Mouse (Mus musculus) heart, embryonic 15.5 days (tissue): ENCODE data around the gene Polh. TPM values are rescaled to one million over a fixed set of nuclear protein-coding genes. Genes with fewer than 3 reads are reported as not detected.

Experiments
- ATAC-seq: fragments of 200-750 bp; cut with Nextera tagmentation; replicated peaks from 2 replicates; pipeline ENCODE4 v1.8.0; 2017; ENCODE audit warnings: low read depth, moderate TSS enrichment; ENCODE audit not compliant: insufficient number of reproducible peaks, insufficient read depth, low FRiP score
- H3K27ac ChIP-seq: fragments of 300-500 bp; sonication (generic); 2 replicates; pipeline ENCODE4 v1.5.1; 2015; ENCODE audit warnings: mild to moderate bottlenecking, inconsistent platforms
- H3K27me3 ChIP-seq: fragments of 300-500 bp; sonication (generic); 2 replicates; pipeline ENCODE4 v1.6.1; 2015; ENCODE audit warnings: inconsistent platforms
- H3K36me3 ChIP-seq: fragments of 300-500 bp; sonication (generic); 2 replicates; pipeline ENCODE4 v1.6.1; 2015; ENCODE audit warnings: mild to moderate bottlenecking, inconsistent platforms
- H3K4me1 ChIP-seq: fragments of 300-500 bp; sonication (generic); replicated peaks from 2 replicates; pipeline ENCODE4 v1.6.1; 2015; ENCODE audit warnings: inconsistent platforms
- H3K4me2 ChIP-seq: fragments of 300-500 bp; sonication (generic); 2 replicates; pipeline ENCODE4 v1.6.1; 2015; ENCODE audit warnings: inconsistent platforms, mild to moderate bottlenecking, moderate library complexity
- H3K4me3 ChIP-seq: fragments of 300-500 bp; sonication (generic); 2 replicates; pipeline ENCODE4 v1.5.1; 2015; ENCODE audit warnings: mild to moderate bottlenecking, inconsistent platforms
- H3K9ac ChIP-seq: fragments of 300-500 bp; sonication (generic); 2 replicates; pipeline ENCODE4 v1.6.1; 2015; ENCODE audit warnings: mild to moderate bottlenecking, inconsistent platforms
- H3K9me3 ChIP-seq: fragments of 300-500 bp; sonication (generic); replicated peaks from 2 replicates; pipeline ENCODE4 v1.6.1; 2016; ENCODE audit warnings: inconsistent platforms
- WGBS: fragments of 180-500 bp; shearing (Covaris S2); methylation state at CpG from one replicate; pipeline ENCODE4 v1.1.7; 2015; ENCODE audit warnings: mixed read lengths; 5-methylcytosine and 5-hydroxymethylcytosine counted together
- polyA plus RNA-seq: library from polyadenylated mRNA; unstranded; fragments of >200 nt; fragmentation: Nextera tagmentation; extraction: Ambion mirVana; gene quantifications from 2 replicates; pipeline ENCODE4 v1.2.1, GENCODE M21; 2015

The Polh gene
- polyA plus RNA-seq: 11.7 and 12.7 TPM in 2 replicates

DNA sequence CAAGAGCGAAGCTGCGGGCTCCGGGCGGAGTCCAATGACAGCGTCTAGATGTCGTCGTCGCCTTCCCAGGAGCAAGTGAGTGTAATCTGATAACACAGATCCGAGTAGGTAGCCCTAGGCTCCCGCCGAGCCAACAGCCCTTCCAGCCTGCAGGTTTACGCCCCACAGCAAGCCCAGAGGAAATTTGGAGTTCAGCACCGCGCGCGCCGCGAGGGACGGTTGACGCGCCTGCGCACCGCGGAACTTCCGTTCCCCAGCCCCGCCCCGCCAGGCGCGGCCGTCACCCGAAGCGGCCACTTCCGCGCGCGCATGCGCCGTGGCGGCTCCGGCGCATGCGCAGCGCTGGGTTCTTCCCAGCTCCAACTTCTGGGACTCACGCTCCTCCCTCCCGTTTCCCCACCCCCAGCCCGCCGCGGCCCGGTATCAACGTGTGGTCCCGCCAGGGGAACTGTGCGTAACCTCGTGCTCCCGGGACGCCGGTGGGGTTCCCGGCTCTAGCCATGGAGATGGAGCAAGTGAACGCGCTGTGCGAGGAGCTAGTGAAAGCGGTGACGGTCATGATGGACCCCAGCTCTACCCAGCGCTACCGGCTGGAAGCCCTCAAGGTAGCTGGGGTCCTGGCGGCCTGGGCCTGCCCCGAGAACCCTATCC, at the start of gene Polh, which contains the start of gene Xpo5:
TSS of gene Polh (minus strand) at position 225 of the 651 bp plus-strand sequence.
TSS of gene Xpo5 (plus strand) at position 362 of the 651 bp plus-strand sequence.
- no peaks in the 10 kb centered on the region for H3K9me3 ChIP-seq
- H3K27me3 ChIP-seq: no peaks in the 10 kb centered on the region
- peak; percentile 95 for ATAC-seq
- peaks cover 29% of the 10 kb centered on the region for H3K36me3 ChIP-seq
- under 1% methylated on average over 66 of the region's 66 CpGs for WGBS
- H3K9ac ChIP-seq: peak within 1 kb of the TSS; percentile 74
- H3K4me3 ChIP-seq: peak within 1 kb of the TSS; percentile 72
- H3K4me2 ChIP-seq: peak within 1 kb of the TSS; percentile 74
- H3K27ac ChIP-seq: peak within 1 kb of the TSS; percentile 89
- peaks cover 29% of the 10 kb centered on the region for H3K4me1 ChIP-seq

- Histone ChIP-seq H3K36me3 (peaks cover 28% of the 10 kb centered on the region), H3K4me3 (no peak overlapping the region)
- ATAC-seq: no peak
These were observed 48.7 kb upstream of the Polh start for GRCm38 (mm10) chr17:46251174-46251573.

GRCm38 (mm10) chr17:46248189-46248522, 45.7 kb upstream of the Polh start:
- no peaks in the 10 kb centered on the region for H3K27me3 ChIP-seq
- H3K9me3 ChIP-seq: no peaks in the 10 kb centered on the region
- peak overlapping the region; percentile 78 for H3K27ac ChIP-seq
- H3K4me3 ChIP-seq: peak overlapping the region; percentile 79
- ATAC-seq: peak; percentile 32
- peak overlapping the region; percentile 90 for H3K9ac ChIP-seq
- under 1% methylated on average over 37 of the region's 37 CpGs for WGBS
- peak overlapping the region; percentile 84 for H3K4me2 ChIP-seq
- peaks cover 26% of the 10 kb centered on the region for H3K4me1 ChIP-seq
- H3K36me3 ChIP-seq: peaks cover 58% of the 10 kb centered on the region

More at GRCm38 (mm10) chr17:46251174-46251573, 48.7 kb upstream of the Polh start:
- WGBS: 76% methylated on average over 7 of the region's 7 CpGs
- H3K27me3 ChIP-seq: peaks cover 18% of the 10 kb centered on the region
- H3K4me1 ChIP-seq: peaks cover 37% of the 10 kb centered on the region
- H3K9ac ChIP-seq: no peak overlapping the region
- H3K27ac ChIP-seq: no peak overlapping the region
- no peaks in the 10 kb centered on the region for H3K9me3 ChIP-seq
- no peak overlapping the region for H3K4me2 ChIP-seq

DNA sequence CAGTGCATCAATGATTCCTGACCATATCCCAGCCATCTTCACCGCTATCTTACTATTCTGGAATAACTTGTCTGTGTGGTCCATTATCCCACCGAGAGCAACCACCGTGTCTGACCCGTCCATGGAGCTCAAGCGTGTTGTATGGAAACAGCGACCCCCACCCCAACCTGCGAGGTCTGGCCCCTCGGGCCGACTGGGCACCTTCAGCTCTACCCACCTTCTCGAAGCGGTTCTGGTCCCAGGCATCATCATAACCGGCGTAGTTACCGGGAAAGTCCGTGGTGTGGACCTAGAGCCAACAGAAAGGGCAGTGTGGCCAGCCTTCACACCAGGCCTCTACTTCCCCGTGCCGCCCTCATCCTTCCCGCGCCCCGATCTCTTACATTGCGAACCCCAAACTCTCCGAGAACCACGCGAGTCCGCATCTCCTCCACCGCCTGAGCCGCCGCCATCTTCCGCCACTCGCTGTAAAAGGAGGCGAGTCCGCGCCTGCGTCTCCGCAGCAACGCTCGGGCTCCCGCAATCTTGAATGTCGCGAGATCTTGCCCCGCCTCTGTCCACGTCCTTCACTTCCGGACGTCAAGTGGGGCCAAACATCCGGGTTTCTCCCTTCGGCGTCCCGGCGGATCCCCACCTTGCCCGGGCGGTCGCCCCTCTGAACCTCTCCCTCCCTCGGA, 45.2 kb upstream of the Polh start, which contains the start of the genes Polr1c and Yipf3:
TSS of gene Polr1c (minus strand) at position 543 of the 677 bp plus-strand sequence.
TSS of gene Yipf3 (plus strand) at position 569 of the 677 bp plus-strand sequence.
- peak within 1 kb of the TSS; percentile 78 for H3K27ac ChIP-seq
- H3K4me2 ChIP-seq: peak within 1 kb of the TSS; percentile 84
- H3K27me3 ChIP-seq: no peaks in the 10 kb centered on the region
- ATAC-seq: peak; percentile 89
- peaks cover 63% of the 10 kb centered on the region for H3K36me3 ChIP-seq
- H3K4me3 ChIP-seq: peak within 1 kb of the TSS; percentile 79
- under 1% methylated on average over 53 of the region's 53 CpGs for WGBS
- peak within 1 kb of the TSS; percentile 90 for H3K9ac ChIP-seq
- peaks cover 25% of the 10 kb centered on the region for H3K4me1 ChIP-seq
- H3K9me3 ChIP-seq: no peaks in the 10 kb centered on the region

GRCm38 (mm10) chr17:46244579-46244978, 42.1 kb upstream of the Polh start:
- Histone ChIP-seq H3K27ac (no peak overlapping the region), H3K4me3 (no peak overlapping the region), H3K27me3 (no peaks in the 10 kb centered on the region), H3K9ac (no peak overlapping the region), H3K4me1 (peaks cover 24% of the 10 kb centered on the region), H3K36me3 (peaks cover 61% of the 10 kb centered on the region), H3K4me2 (no peak overlapping the region), H3K9me3 (no peaks in the 10 kb centered on the region)
- ATAC-seq: no peak
- WGBS: 76% methylated on average over 10 of the region's 10 CpGs

GRCm38 (mm10) chr17:46243624-46244023, 41.2 kb upstream of the Polh start:
- H3K4me3 ChIP-seq: no peak overlapping the region
- H3K36me3 ChIP-seq: peaks cover 64% of the 10 kb centered on the region
- no peak overlapping the region for H3K4me2 ChIP-seq
- no peak overlapping the region for H3K9ac ChIP-seq
- 81% methylated on average over 2 of the region's 2 CpGs for WGBS
- H3K27me3 ChIP-seq: no peaks in the 10 kb centered on the region
- no peaks in the 10 kb centered on the region for H3K9me3 ChIP-seq
- no peak overlapping the region for H3K27ac ChIP-seq
- no peak for ATAC-seq
- H3K4me1 ChIP-seq: peaks cover 23% of the 10 kb centered on the region

GRCm38 (mm10) chr17:46242993-46243392, 40.5 kb upstream of the Polh start:
- peaks cover 64% of the 10 kb centered on the region for H3K36me3 ChIP-seq
- ATAC-seq: no peak

DNA sequence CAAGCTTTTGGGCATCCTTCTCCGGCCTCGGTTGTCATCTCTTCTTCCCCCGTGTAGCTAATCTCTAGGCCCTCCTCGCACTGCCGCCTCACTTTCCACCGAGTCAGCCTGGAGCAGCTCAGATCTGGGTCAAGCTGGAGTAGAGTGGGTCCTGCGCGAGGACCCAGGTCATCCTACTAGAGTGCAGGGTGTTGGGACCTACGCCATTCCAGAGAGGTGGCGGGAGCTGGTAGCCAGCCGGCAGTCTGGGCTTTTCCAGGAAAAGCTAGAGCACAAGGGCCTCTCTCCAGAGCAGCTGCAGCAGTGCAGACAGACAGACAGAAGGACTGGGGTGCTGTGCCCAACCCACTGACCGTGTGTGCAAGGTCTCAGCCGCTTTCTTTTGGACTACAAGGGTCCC, 39.8 kb upstream of the Polh start:
- peaks cover 67% of the 10 kb centered on the region for H3K36me3 ChIP-seq
- no peak overlapping the region for H3K9ac ChIP-seq
- no peaks in the 10 kb centered on the region for H3K9me3 ChIP-seq
- WGBS: 87% methylated on average over 13 of the region's 13 CpGs
- no peak for ATAC-seq
- H3K4me3 ChIP-seq: no peak overlapping the region
- peaks cover 22% of the 10 kb centered on the region for H3K4me1 ChIP-seq
- H3K4me2 ChIP-seq: no peak overlapping the region
- H3K27ac ChIP-seq: no peak overlapping the region
- no peaks in the 10 kb centered on the region for H3K27me3 ChIP-seq

More at GRCm38 (mm10) chr17:46242993-46243392, 40.5 kb upstream of the Polh start:
- no peak overlapping the region for H3K4me3 ChIP-seq
- peaks cover 22% of the 10 kb centered on the region for H3K4me1 ChIP-seq
- H3K9ac ChIP-seq: no peak overlapping the region
- H3K27me3 ChIP-seq: no peaks in the 10 kb centered on the region
- H3K4me2 ChIP-seq: no peak overlapping the region
- no peaks in the 10 kb centered on the region for H3K9me3 ChIP-seq
- H3K27ac ChIP-seq: no peak overlapping the region
- WGBS: 86% methylated on average over 4 of the region's 4 CpGs

GRCm38 (mm10) chr17:46241471-46241870, 39.0 kb upstream of the Polh start:
- H3K9ac ChIP-seq: no peak overlapping the region
- no peaks in the 10 kb centered on the region for H3K27me3 ChIP-seq

GRCm38 (mm10) chr17:46239516-46240114, 37.2 kb upstream of the Polh start:
- WGBS: 45% methylated on average over 15 of the region's 15 CpGs
- H3K4me3 ChIP-seq: no peak overlapping the region
- peaks cover 14% of the 10 kb centered on the region for H3K4me1 ChIP-seq
- peaks cover 69% of the 10 kb centered on the region for H3K36me3 ChIP-seq
- no peak overlapping the region for H3K9ac ChIP-seq
- ATAC-seq: peak; percentile 84
- 0 out of 2 replicates have a peak overlapping the region, but pooled peaks have one; percentile 20 for H3K27ac ChIP-seq
- no peak overlapping the region for H3K4me2 ChIP-seq
- no peaks in the 10 kb centered on the region for H3K27me3 ChIP-seq
- H3K9me3 ChIP-seq: no peaks in the 10 kb centered on the region

More at GRCm38 (mm10) chr17:46241471-46241870, 39.0 kb upstream of the Polh start:
- Histone ChIP-seq H3K4me2 (no peak overlapping the region), H3K9me3 (no peaks in the 10 kb centered on the region), H3K4me3 (no peak overlapping the region), H3K36me3 (peaks cover 75% of the 10 kb centered on the region), H3K4me1 (peaks cover 14% of the 10 kb centered on the region), H3K27ac (no peak overlapping the region)
- WGBS: 69% methylated on average over 11 of the region's 11 CpGs
- no peak for ATAC-seq

GRCm38 (mm10) chr17:46237480-46237879, 35.0 kb upstream of the Polh start:
- H3K4me2 ChIP-seq: no peak overlapping the region
- no peak for ATAC-seq
- WGBS: 69% methylated on average over 5 of the region's 5 CpGs

More at GRCm38 (mm10) chr17:46237480-46237879, 35.0 kb upstream of the Polh start:
- no peak overlapping the region for H3K4me3 ChIP-seq
- H3K27ac ChIP-seq: no peak overlapping the region
- H3K4me1 ChIP-seq: peaks cover 14% of the 10 kb centered on the region
- H3K27me3 ChIP-seq: no peaks in the 10 kb centered on the region
- no peak overlapping the region for H3K9ac ChIP-seq
- peaks cover 60% of the 10 kb centered on the region for H3K36me3 ChIP-seq
- no peaks in the 10 kb centered on the region for H3K9me3 ChIP-seq
